Mouse (Mus musculus) cerebellum, adult 9-11 months (tissue): Measurements from ENCODE around the gene Vdac2.

Experiments
- DNase-seq: peaks from one replicate; pipeline ENCODE4 v3.0.0; 2022

Gene Vdac2

DNA sequence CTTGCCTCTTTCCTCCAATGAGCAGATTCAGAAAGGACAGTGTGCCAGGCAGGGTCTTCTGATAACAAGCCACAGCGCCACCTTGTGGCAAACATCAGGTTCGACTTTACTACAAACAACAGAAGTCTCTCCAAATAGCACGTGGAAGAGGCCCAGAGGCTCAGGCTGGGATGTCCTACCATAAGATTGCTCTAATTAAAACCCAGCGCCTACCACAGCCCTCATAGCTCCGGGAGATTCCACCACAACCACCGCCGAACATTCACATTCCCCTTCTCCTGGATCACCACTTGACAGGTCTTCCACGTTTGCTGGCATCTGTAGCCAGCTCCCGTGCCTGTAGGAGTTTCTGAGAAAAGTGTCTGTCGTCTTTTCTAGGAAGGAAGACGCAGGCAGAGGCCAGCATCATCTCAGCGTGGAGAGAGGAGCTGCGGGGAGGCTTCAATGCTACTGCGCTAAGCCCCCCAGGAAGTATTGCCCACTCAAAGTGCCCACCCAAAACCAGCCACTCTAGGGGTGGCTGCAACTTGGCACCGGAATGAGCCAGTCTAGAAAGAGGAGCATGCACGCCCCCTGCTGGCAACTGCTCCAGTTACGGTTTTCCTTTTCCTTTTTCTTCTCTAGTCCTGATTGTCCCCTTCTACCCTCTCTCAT is 28.5 kb downstream of the Vdac2 start:
- DNase-seq = peak; percentile 67

DNA sequence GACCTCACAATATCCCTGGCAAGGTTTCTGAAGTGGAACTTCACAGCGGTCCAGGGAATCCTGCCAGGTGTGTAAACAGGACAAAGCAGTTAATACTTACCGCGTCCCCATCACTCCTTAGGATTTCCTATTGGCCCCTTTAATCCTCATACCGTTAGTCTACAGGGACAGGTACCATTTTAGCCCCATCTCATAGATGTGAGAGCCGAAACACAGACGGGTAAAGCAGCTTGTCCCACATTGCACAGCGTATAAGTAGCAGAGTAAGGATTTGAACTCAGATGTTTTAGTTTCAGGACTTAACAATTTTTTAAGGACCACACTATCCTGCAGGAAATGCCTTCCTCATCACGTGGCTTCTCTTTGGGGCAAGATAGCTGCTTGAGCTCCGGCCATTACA is 29.2 kb downstream of the Vdac2 start:
- no peak for DNase-seq

DNA sequence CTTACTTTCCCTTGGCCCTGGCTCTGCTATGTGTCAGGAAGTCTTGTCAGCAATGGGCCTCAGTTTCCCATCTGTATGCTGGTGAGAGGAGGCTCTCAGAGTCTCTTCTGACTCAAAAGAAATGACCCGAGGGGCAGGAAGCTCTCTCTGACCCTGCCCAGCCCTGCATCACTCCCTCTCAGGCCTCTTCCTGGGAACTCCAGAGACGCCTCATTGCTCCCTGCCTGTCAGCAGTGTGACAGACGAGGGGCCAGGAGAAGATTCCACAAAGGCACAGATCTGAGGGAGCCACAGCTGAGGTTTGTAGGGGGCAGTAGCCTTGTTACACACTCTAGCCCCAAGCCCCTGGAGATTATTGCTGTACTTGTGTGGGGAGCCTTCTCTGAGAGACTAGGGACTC is 30.9 kb downstream of the Vdac2 start:
- no peak for DNase-seq

DNA sequence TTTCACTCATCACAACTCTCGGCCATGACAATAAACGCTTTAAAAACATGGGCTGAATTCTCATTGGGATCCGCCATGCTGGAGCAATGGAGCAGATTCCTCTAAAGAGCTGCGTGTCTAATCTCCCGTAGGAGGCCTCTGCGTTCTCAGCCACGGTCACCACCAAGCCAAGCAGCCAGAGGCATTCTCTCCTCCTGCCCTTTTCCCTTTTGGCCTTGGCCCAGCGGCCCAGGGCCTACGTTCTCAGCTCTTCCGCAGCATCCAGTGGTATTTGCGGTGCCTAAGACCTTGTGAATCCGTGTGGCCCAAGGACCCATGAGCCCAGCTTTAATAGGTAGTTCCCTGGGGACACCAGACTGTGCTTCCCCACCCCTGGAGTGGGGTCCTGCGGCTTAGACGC is 31.8 kb downstream of the Vdac2 start:
- DNase-seq = no peak

- no peak for DNase-seq
Measured at GRCm38 (mm10) chr14:21866291-21866690, 41.3 kb downstream of the Vdac2 start.

GRCm38 (mm10) chr14:21866816-21867215 is 41.8 kb downstream of the Vdac2 start:
- DNase-seq = no peak

DNA sequence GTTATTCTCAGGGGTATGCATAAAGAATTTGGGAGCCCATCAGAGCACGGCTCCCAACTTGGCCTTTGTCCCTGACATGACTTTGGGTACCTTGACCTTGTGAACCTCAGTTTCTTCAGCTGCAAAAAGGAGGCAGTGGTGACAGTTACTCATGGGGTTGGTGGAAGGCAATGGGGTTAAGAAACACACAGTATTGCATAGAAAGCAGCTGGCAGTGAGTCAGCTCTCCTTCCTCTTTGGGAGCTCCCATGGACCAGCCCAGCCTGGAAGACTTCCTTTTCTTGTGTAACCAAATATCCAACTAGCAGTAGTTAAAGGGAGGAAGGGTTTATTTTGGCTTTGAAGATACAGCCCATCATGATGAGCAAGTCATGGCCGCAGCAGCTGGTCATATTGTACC is 65.4 kb downstream of the Vdac2 start:
- no peak for DNase-seq

DNA sequence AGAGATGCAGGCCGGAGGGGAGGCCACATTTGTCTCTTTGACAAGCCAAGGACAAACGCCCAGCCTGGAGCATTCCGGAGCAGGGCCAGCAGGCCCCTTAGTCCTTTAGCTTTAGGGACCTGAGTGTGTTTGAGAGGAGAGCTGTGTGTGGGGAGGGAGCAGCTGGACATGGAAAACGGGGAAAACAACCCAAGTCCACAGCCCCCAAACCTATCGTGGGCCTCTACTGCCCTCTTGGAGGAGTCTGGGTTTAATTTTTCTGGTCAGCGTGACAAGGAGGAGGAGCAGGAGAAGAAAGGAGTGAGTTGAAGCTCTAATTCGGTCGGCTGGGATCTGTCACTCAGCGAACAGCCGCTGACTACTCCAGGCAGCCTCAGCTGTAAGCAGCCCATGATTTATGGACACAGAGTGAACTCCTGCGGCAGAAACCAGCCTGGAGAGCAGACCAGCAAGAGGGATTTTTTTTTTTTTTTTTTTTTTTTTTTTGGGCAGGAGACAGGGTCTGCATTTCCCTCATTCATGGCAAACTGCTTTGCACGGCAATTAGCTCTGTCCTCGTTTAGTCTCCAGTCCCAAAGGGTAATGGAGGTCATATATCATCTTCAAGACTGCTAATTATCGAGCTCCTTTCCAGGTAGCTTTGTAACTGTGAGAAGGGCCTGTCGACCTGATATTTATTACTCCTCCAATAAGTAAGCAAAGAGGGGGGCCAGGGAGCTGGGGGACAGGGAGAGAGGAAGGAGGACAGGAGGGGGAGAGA is 66.7 kb downstream of the Vdac2 start:
- no peak for DNase-seq

- DNase-seq = no peak
Measured at GRCm38 (mm10) chr14:21892341-21892659, 67.3 kb downstream of the Vdac2 start.
